Mouse (Mus musculus) testis, adult 2 months (tissue): ENCODE data around the gene Grm8.

Source experiments
- CTCF ChIP-seq: fragments of 200-500 bp; IDR thresholded peaks from 2 replicates; pipeline ENCODE4 v1.5.1; 2012; ENCODE audit warnings: low read depth, mild to moderate bottlenecking, inconsistent platforms, low read length, moderate library complexity; ENCODE audit not compliant: control insufficient read depth, insufficient read depth, insufficient replicate concordance
- POLR2A ChIP-seq: fragments of 200-500 bp; IDR thresholded peaks from 2 replicates; pipeline ENCODE4 v1.6.1; 2012; ENCODE audit warnings: low read depth, mild to moderate bottlenecking, inconsistent platforms, low read length, moderate library complexity; ENCODE audit not compliant: control insufficient read depth

- TF ChIP-seq CTCF (no peak), POLR2A (no peak)
Observed at GRCm38 (mm10) chr6:28114916-28115315, 20.1 kb downstream of the Grm8 start.
